Mouse (Mus musculus) brain, embryonic 14.5 days (tissue): ENCODE measurements around the gene Apoa5.

Source experiments
- CTCF ChIP-seq: fragments of 200-500 bp; IDR thresholded peaks from 2 replicates; pipeline ENCODE4 v1.5.1; 2012; ENCODE audit warnings: inconsistent platforms, mild to moderate bottlenecking, moderate library complexity, borderline replicate concordance; ENCODE audit not compliant: insufficient read depth, insufficient read length; ENCODE audit errors: extremely low read depth
- POLR2A ChIP-seq: fragments of 200-500 bp; IDR thresholded peaks from 2 replicates; pipeline ENCODE4 v1.6.1; 2012; ENCODE audit warnings: mild to moderate bottlenecking, inconsistent platforms, borderline replicate concordance; ENCODE audit not compliant: poor library complexity, insufficient read depth, insufficient read length, severe bottlenecking; ENCODE audit errors: extremely low read depth

DNA sequence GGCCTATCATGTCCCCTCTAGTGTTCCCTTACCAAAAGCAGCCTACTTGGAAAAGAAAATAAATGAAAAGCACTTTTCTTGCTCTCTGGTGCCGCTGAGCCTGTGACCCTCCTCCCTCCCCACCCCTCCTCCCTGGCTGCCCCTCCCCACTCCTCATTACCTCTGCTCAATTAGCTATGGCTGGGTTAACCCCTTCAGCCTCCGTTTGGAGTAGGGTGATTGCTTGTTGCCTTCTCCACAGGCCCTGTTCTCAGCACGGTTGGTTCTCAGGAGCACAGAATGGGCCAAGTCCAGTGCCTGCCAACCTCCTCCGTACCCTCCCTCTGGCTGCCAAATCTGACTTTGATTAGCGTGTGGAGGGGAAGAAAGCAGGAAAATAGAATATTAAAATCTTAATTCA, 48.0 kb downstream of the Apoa5 start:
- TF ChIP-seq POLR2A (no peak), CTCF (no peak)
